Mouse (Mus musculus) heart, adult 8-10 months (tissue): ENCODE data around the gene Dcun1d4. TPM values are rescaled to one million over a fixed set of nuclear protein-coding genes. Genes with fewer than 3 reads are reported as not detected.

ENCODE experiments used
- DNase-seq: peaks from one replicate; pipeline ENCODE4 v3.0.0; 2022; ENCODE audit warnings: low spot score
- total RNA-seq, 4 experiments: library from RNA; stranded (reverse); gene quantifications; 2 replicates each; pipeline ENCODE4 v1.2.4; 2022

Dcun1d4 gene
- total RNA-seq, 4 experiments from 2014 or later, result 14.0 to 18.6 (median 17.7) TPM

DNA sequence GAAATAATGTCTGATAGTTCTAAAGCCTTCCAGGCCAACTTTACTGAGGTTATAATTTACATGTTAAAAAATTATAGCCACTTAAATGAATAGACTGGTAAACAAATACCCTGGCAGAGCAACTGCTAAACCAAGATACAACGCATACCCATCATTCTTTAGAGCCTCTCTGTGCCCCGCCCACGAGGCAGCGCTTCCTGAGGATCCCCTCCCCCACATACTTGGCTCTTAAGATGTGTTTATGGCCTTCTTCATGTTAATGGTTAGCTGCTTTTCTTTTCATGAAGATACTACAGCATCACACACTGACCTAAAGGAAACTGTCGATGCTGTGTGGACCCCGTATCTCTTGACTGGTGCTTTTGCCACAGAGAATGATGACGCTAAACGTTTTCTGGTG is 17.8 kb downstream of the Dcun1d4 start:
- DNase-seq, result no peak

DNA sequence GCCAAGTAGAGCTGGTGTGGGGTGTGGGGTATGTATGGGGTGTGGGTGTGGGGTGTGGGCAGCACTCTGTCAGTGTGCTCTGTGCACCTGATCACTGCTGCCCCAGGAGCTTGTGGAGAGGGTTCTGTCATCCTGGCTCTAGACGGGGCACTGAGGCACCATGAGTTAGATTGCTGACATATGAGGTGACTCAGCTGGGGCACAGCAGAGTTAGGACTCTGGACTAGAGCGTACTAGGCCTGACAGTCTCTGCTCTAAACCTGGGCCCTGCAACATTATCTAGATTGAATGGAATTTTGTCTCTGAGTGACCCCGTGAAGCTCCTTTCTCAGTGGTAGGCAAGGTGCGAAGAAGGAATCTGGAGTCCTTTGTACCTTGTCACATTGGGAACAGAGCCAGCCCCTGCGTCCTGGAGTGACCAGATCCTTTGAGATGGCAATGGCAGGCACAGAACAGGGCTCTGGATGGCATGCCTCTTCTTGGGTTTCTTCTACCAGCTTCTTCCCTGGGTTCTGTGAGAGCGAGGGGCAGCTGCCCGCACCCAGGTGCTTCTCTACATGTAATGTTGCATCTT is 20.2 kb downstream of the Dcun1d4 start:
- no peak for DNase-seq

DNA sequence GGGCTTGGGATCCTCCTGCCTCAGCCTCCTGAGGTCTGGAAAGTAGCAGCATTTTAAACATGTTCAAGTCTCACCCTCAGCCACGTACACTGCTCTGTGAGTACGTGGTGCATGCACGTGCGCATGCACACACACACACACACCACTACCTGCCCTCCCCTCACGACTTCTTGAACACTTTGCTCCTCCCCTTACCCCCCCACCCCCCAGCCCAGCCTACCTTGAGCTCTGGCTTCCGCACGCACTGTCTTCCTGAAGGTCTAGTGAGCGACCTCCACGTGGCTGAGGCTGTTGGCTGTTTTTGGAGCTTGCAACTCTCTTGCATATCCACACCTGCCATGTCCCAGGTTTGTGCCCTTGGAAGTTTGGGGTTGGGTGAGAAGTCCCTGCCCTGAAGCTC is 21.6 kb downstream of the Dcun1d4 start:
- no peak for DNase-seq

GRCm38 (mm10) chr5:73503015-73503757 is 22.4 kb downstream of the Dcun1d4 start:
- DNase-seq, result no peak

- DNase-seq, result no peak
Observed at GRCm38 (mm10) chr5:73511074-73511473, 30.3 kb downstream of the Dcun1d4 start.

DNA sequence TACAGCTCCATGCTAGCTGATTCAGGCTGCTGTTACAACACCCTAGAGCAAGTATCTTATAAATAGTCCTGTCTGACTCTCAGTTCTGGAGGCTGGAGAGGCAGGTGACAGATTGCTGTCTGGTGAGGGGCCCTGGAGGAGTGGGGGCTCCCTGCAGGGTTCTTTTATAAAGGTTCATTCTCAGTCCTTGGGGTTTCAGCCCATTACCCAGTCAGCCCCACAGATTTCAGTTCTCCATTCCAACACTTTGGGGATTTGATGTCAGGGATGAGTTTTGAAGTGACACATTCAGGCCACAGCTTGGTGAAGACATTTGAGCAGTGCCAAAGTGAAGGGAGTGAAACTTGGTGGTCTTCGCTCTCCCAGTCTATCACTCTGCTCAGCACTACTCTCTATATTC is 31.4 kb downstream of the Dcun1d4 start:
- DNase-seq, result no peak

DNA sequence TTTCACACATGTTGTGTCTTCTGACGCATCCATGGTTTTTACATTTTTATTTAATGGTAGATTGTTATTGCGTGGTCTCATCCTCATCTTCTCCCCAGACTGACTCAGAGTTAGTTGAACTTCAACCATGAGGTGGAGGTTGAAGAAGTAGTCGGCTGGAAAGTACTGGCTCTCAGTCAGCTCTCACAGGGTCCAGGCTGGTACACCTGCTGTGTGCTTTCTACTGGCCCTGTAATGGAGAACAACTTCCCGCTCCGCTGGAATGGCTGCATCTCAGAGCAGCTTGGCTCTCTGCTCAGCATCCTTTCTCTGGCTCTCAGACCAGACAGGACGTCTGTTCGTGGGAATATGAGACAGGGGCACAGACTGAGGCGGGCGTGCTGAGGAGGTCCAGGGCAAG is 31.9 kb downstream of the Dcun1d4 start:
- no peak for DNase-seq

- no peak for DNase-seq
Observed at GRCm38 (mm10) chr5:73514202-73514601, 33.4 kb downstream of the Dcun1d4 start.

GRCm38 (mm10) chr5:73517299-73517698 is 36.5 kb downstream of the Dcun1d4 start:
- no peak for DNase-seq

- DNase-seq, result peak; percentile 35
Observed at GRCm38 (mm10) chr5:73518424-73519211, 37.8 kb downstream of the Dcun1d4 start.

DNA sequence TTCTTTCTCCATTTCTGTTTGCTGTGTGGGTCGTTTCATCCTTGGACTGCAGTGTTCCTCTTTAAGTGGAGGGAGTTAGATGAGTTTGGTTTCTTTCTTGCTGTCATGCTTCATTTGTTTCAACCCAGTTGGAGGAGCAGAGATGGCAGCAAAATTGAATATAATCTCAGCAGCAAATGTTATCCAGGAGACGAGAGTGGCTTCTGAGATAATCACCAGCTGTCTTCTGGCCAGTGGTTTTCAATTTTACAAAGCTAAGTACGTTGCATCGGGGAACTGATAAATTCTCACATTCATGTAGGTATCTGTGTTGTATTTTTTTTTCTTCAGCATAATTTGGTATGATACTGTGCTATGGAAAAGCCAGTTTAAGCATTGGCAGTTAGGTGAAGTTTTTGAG is 40.0 kb downstream of the Dcun1d4 start:
- no peak for DNase-seq

DNA sequence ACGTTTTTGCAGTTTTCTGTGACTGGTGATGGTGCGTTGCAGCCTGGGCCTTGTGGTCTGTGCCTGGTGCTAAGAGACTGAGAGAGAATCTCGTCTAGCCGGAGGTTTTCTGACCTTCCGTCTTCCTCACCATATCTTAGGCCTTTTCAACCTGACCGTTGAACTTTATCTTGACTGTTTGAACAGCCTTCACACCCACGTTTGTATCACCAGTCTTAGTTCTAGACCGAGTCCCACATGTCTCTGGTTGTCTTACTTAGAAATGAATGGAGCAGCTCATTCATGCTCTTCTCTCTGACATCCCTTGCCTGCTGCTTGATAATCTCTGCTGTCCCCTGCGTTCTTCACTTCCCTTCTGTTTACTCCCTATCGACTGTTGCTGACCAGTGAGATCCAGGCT is 42.4 kb downstream of the Dcun1d4 start:
- no peak for DNase-seq

GRCm38 (mm10) chr5:73524300-73525000 is 43.6 kb downstream of the Dcun1d4 start:
- no peak for DNase-seq

- DNase-seq, result no peak
Observed at GRCm38 (mm10) chr5:73532222-73532621, 51.4 kb downstream of the Dcun1d4 start.

DNA sequence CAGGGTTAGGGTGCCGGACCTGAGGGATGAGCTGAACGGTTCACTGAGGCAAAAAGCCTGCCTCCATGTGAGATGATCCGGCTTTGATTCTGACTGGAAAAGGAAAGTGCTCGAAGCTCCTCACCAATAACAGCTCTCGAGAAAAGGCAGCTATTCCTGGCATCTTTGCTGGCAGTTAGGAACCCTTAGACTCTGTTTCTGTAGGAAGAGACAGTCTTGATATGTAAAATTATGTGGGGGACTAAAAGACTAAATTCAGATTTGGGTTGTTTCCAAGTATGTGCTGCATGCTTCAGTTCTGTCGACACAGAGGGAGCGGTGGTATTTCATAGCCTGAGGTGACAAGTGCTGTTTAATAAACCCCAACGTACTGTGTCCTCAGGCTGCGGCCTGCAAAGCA is 52.1 kb downstream of the Dcun1d4 start:
- no peak for DNase-seq

GRCm38 (mm10) chr5:73537669-73538068 is 56.9 kb downstream of the Dcun1d4 start:
- DNase-seq, result no peak

GRCm38 (mm10) chr5:73538586-73539298 is 57.9 kb downstream of the Dcun1d4 start:
- DNase-seq, result no peak

DNA sequence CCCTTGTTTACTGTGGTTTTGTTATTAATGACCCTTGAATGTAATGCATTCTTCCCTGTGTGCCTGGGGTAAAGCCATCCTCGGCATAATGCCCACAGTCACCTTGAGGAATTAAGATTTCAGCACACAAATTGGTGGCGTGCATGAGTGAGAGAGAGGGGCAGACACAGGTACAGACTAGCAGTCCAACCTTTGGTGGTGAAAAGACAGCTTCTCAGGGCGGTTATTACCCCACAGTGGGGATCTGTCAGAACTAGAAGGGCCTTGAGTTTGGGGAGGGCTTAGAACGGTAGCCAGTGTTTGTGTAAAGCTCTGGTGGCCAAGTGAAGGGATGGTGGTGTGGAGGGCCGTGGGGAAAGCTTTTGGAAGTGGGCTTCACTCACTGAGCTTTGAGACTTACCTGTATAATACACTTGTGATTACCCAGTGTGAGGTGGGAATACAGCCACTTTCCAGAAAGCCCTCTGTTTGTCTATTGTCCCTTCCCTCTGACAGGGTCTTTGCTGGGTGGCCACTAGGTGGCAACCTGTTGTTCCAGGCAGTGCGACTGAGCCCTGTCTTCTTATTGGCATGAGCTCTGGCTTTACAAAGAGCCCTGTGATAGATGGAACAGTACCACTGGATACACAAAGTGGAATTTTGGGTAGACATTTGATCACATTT is 59.2 kb downstream of the Dcun1d4 start:
- peak; percentile 27 for DNase-seq

- no peak for DNase-seq
Observed at GRCm38 (mm10) chr5:73540511-73540871, 59.7 kb downstream of the Dcun1d4 start.

DNA sequence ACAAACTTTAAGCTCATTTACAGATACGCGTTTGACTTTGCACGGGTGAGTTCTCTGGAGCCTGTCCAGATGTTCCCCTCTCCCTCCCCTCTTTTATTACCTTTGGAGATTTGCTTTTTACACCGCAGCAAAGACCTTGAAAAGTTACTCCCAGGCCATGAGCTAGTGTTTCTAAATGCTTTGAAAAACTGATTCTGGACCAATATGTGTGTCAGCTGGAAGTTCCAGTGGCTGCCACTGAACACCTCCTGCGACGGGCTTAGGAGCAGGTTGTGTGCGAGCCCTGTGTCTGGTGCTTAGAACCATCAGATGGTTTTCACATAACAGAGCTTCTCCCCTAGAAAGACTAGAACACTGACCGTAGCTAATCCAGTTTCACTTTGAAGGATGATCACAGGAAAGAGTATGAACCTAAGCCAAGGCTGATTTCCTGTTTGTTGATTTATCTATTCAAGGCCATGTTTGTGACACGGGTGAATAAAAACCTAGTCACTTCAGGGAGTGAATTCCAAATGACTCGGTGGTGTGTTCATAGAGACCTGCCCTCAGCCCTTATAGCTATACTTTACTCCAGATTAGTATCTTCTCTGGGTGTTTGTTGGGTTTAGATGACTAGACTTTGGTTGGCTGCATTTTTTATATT is 63.4 kb downstream of the Dcun1d4 start:
- DNase-seq, result no peak
